Mouse (Mus musculus): ENCODE data around the gene Arhgef28.

The Arhgef28 gene

GRCm38 (mm10) chr13:97919590-97919989, 286.6 kb downstream of the Arhgef28 start:
- DNase-seq (ENCODE audit: low read depth, low spot score), result no peak

- DNase-seq (ENCODE audit: low read depth, low spot score), result no peak
These were observed 287.9 kb downstream of the Arhgef28 start for GRCm38 (mm10) chr13:97918117-97918900.

DNA sequence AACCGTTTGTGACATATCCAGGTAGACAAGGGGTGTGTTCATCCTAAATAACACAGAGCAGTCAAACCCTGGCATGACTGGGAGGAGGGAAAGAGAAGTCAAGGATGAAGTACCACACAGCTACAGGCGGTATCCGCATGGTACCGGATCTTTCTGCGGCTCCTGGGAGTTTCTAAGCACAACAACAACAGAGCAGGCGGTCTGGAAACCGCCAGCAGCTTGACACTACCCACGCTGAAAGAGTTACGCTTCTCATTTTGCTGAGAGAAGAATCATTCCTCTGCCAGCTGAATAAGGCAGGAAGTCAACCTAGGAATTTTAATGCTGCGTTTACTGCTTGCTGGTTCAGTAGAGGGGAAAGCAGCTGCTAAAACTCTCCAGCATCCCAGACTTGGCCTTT, 295.2 kb downstream of the Arhgef28 start:
- DNase-seq (ENCODE audit: low read depth, low spot score), result peak; percentile 69

DNA sequence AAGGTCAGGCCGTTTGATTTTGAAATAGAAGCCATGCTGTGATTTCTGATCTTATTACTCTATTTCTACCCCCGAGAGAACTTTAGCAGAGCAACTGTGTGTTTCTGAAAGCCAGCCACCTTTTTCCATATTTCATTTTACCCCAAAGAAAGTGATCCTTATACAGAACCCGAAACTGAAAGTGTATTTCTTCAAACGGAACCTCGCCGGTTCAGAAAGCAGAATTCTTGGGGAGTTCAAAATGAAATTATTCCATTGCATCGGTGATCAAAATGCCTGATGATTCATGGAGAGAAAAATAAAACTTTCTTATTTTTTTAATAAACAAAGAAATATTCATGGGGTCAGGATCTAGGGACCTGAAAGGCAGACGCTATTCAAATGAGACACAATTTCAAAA, 303.4 kb downstream of the Arhgef28 start:
- DNase-seq (ENCODE audit: low read depth, low spot score), result no peak

DNA sequence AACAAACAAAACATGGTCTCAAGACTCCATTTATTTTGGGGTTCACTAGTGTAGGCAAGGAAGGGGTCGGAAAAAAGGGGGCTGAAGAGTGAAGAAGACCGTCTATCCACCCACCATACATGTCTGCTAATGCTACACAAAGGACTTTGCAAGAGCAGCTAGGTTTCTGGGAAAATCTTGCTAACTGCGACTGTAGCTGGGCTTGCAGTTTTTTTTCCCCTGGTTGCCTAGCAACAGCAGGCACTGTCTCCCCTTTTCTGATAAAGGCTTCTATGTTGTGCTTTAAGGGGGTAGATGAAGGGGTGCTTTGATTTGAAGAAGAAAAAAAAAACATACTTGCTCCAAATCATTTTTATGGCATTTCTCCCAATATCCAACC, 305.9 kb downstream of the Arhgef28 start:
- no peak for DNase-seq (ENCODE audit: low read depth, low spot score)

DNA sequence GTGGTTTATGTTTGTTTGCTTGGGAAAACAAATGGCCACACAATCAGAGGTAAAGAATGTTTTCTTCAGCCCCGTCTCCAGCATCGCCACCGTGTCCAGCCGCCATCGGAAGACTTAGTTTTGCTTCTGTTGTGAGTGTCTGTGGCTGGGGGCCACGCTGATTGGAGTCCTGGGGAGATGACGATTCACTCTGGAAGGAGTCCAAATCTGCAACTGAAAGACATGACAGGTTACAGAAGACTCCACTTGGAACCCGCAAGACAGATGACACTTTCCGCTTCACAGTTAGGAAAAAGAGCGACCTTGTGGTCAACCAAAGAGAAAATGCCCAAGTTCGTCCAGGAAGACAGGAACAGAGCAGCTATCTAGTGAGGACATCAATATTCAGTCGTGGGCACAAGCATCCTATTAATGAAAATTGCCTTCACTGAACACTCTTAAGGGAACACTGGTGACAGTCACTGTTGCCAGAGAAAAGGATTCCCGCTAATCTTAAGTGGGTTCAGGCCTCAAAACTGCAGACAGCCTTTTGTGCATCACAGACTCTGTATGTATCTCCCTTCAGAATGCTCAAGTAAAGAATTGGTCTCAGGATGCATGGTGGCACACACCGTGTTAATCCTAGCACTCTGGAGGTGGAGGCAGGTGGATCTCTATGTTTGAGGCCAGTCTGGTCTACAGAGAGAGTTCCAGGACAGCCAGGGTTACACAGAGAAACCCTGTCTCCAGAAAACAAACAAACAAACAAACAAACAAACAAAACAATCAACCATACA, 306.4 kb downstream of the Arhgef28 start:
- no peak for DNase-seq (ENCODE audit: low read depth, low spot score)

GRCm38 (mm10) chr13:97898590-97898989, 307.6 kb downstream of the Arhgef28 start:
- DNase-seq (ENCODE audit: low read depth, low spot score), result no peak

DNA sequence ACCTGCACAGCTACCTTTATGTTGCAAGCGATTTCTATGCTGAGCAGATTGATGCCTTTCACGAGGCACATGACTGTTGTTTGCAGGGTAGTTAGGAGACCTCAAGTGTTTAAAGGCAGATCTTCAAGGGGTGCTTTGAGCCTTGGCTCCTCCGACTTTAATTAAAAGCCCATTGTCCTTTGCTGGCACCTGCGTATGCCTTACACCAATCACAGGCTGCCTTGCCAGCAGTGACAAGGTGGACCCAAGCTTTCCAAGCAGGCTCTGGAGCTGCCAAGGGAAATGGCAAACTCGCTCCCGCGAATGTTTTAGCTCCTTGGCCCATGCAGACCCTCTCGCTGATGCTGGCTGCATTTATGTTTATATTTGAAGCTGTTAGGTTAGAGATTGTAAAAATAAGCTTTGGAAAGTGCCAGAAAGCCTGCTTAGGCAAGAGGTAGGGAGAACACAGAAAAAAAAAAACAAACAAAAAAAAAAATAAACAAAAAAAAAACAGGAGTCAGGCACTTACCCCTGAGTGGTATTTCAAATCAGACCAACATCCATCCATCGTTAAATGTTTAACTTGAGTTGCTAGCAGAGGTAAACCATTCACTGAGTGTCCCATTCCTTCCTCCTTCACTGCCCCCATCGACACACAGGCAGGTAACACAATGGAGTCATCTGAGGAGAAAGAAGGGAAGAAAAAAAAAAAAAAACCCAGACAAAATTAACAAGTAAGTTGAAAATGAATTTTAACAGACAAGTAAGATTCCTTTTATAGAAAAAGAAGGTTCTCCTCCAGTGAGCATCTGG, 313.0 kb downstream of the Arhgef28 start:
- peak; percentile 20 for DNase-seq (ENCODE audit: low read depth, low spot score)

DNA sequence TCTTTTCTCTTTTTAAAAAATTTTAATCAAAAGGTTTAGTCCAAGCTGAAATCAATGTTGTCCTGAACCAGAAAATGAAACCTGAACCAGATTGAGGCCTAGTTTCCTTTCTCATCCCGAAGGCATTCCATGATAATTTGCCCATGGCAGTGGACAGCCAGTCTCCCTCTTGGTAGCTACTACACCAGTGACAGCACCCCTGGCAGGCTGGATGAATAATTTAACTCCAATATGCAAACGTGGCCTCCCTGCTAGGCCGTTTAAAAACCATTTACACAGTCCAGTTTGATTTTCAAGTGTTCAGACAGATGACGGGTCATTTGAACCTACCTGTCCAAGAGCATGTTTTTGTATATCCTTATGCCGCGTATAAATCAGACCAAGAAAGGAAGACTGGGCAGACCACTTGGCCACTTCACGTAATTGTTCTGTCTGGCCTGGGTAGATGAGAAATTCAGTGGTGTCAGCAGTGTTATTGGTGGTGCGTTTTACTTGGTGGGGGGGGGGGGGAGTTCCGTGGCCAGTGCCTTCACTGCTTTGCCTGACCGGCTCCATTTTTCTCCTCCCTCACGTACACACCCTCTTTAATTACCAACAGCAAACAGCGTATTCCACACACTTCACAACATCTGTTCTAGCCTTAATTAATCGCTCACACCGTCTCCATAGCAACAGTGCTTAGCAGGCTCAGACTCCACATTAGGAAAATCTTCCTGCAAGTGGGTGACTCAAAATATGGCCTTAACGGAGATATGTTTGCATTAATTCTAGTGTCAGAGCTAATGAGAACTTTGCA, 314.0 kb downstream of the Arhgef28 start:
- DNase-seq (ENCODE audit: low read depth, low spot score), result peak; percentile 56

DNA sequence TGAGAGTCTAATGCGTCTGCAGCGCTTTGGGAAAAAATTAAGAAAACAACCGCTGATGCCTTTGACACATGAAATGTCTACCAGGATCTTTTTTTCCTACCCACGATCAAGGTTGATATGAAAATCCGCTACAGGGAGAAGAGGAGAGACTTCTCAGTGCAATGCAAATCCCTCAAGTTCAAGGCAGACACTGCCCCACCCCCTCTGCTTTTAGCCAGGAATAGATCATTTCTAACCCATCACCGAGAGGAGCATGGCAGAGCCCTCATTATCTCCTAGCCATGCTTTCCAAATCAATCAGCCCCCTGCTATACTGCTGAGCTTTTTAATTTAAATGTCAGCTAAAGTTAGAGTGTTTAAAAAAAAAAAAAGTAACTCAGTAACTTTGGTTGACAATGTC, 318.2 kb downstream of the Arhgef28 start:
- no peak for DNase-seq (ENCODE audit: low read depth, low spot score)

DNA sequence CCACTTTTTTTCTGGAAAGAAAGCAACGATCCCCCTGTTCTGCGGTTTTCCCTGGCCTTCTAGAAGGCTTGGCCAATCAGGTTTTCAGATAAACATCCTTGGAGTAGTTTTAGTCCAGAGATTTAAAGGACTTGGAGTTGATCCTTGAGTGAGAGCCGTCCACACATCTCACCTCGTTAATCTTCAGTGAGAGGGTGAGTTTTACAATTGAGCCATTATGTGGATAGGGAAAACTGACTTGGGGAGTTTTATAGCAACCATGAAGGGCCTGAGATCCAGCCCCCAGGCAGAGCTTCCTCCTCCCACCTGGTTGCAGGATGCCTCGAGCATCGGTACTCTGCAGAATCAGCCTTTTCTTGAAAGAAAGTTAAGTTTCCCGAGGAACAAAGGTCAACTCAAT, 318.7 kb downstream of the Arhgef28 start:
- peak; percentile 61 for DNase-seq (ENCODE audit: low read depth, low spot score)

DNA sequence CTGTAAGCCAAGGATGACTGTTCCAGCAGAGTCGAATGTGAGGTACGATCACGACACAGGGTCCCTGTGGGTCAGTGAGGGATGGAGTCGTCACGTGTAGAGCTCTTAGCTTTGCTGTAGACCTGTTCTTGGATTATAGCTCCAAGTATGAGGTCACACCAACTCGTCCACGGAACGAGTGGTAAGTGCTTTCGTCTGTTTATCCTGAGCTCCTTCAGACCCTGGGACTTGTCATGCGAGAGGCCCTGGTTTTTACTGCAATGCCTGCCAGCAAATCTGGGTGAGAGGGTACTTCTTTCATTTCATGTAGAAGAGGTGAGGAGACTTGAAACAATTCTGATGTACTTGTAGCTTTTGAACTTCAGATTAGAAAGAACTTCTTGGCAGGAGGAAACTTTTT, 322.6 kb downstream of the Arhgef28 start:
- no peak for DNase-seq (ENCODE audit: low read depth, low spot score)

DNA sequence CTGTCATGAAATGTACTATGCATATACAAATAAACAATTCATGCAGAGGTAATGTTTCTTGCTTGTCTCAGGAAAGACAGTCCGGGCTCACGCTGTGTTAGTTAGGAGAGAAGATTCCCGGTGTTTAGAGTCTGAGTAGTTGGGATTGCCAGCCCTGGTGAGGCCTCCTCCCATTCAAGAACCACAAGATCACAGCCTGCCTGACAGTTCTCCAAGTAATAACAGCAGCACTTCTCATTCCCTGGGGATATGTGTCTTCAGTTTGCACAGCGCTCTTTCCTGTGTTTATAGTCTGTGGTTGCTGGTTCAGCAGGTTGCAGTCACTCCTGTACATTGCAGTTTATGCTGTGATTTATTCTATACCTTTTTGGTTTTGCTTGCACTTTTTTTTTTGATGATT, 329.8 kb downstream of the Arhgef28 start:
- DNase-seq (ENCODE audit: low read depth, low spot score), result no peak

- no peak for DNase-seq (ENCODE audit: low read depth, low spot score)
These were observed 330.2 kb downstream of the Arhgef28 start for GRCm38 (mm10) chr13:97876031-97876430.

DNA sequence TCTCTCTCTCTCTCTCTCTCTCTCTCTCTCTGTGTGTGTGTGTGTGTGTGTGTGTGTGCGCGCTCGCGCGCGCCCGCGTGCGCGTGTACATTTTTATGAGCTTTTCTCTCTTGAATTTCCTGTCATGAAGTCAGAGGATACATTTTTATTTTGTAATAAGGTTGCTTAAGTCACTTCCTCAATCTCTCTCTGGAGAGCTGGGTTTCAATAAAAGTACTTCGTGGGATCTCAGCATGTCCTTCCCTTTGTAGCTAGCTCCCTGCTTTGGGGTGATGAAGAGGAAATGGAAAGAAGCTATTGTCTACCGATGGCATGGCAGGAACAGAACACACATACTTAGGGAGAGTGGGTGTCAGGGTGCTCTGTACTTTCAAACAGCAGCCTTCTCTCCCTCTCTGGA, 336.8 kb downstream of the Arhgef28 start:
- DNase-seq (ENCODE audit: low read depth, low spot score), result no peak

DNA sequence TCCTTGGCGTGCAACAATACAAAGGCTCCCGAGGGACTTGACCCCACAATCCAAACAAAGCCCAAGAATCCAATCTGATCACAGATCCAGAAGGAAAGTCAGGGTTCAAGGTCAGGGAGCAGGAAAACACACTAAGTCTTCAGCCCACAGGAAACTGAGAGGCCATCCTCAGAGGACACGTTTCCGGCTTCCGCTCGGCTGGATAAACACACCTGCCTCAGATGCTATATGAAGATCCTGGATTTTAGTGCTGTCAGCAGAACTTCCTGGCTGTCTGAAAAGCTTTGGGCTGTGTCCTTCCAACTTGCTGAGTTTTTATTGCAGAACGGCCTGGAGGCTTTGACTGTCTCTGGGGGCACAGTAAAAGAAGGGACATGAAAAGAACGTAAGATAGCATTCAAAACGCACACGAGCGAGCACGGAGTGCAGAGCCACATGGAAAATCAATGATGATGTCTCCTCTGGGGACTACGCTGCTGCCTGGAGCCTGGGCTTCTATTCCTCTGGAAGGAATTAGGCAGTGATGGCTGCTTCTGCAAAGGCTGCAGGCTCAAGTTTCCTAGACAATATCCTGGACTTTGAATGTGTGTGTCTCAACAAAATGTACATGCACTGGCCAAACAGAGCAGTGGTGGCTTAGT, 338.8 kb downstream of the Arhgef28 start:
- no peak for DNase-seq (ENCODE audit: low read depth, low spot score)

GRCm38 (mm10) chr13:97859071-97859470, 347.2 kb downstream of the Arhgef28 start:
- DNase-seq (ENCODE audit: low read depth, low spot score), result no peak

- DNase-seq (ENCODE audit: low read depth, low spot score), result no peak
These were observed 348.4 kb downstream of the Arhgef28 start for GRCm38 (mm10) chr13:97857860-97858259.

GRCm38 (mm10) chr13:97853356-97853968, 352.8 kb downstream of the Arhgef28 start:
- no peak for DNase-seq (ENCODE audit: low read depth, low spot score)
